ENCODE assay signal across 8 mouse cellular contexts in the genomic region with DNA sequence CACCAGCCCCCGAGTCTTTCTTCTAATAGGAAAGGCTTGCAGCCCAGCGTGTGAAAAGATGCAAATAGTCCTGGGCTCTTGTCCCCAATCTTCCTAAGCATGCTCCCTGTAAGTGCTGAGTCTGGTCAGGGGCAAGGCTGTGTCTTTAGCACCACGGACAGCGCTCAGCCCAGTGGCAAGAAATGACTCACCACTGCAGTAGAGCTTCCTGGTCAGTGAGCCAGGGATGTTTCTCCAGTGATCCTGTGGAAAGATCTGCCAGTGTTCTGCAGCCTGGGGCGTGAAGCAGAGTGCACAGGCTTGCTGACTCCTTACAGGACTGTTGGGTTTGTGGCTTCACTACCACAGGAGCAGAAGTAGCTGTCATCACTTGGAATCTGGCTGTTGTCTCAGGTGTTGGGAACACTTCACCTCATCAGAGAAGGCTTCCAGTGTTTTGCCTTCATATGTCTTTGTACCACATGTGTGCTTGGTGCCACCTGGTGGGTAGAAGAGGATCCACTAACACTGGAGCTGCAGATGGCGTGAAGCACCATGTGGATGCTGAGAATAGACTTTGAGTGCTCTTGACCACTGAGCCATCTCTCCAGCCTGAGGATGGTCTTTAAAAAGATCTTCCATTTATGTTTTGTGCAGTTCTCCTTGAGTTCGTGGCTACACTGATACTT.
DNase-seq lines count a peak whose midpoint lies in the region; ATAC-seq and TF ChIP-seq lines count a peak whose summit lies in the region.

No protein-coding gene starts in this region.

- H3K79me2 ChIP-seq in heart, adult 2 months (replicated peaks; ENCODE audit: control insufficient read depth, insufficient read depth, low read length) = no peaks in the 10 kb centered on the region

- no peak for TF ChIP-seq POLR2A in heart, adult 2 months (IDR thresholded peaks at IDR 0.05; ENCODE audit: insufficient read depth, low read depth, low read length)

- DNase-seq in heart, adult 2 months = peak; percentile 42 to 51
- DNase-seq in heart, postnatal 25 days (ENCODE audit: low spot score) = no peak
- DNase-seq in adrenal gland, adult 18-20 months (ENCODE audit: low spot score in 2 of 2) = peak; percentile 53 to 59
- DNase-seq in embryonic facial prominence, embryonic 10.5 days (ENCODE audit: low spot score) = peak; percentile 76
- peak; percentile 91 for DNase-seq in intestine, embryonic 14.5 days (ENCODE audit: low spot score)
- peak; percentile 65 to 84 for DNase-seq in left cerebral cortex, postnatal 14 days (ENCODE audit: low spot score in 2 of 2)
- peak; percentile 78 for DNase-seq in yolk sac, embryonic 10.5 days (ENCODE audit: low spot score)

- ATAC-seq in intestine, embryonic 14.5 days (replicated peaks; ENCODE audit: low FRiP score, low TSS enrichment, low read depth) = no peak
- ATAC-seq in neural tube, embryonic 13.5 days (ENCODE audit: low read depth) = peak; percentile 57; the same call in 1 of the 2 replicates

- no peaks in the 10 kb centered on the region for H3K36me3 ChIP-seq in heart, adult 2 months (ENCODE audit: control insufficient read depth, insufficient read depth, low read length)
- H3K36me3 ChIP-seq in embryonic facial prominence, embryonic 10.5 days (replicated peaks) = no peaks in the 10 kb centered on the region
- H3K36me3 ChIP-seq in intestine, embryonic 14.5 days (ENCODE audit: control insufficient read depth, insufficient read depth, low read length) = no peaks in the 10 kb centered on the region
- H3K36me3 ChIP-seq in neural tube, embryonic 13.5 days = peaks cover 16% of the 10 kb centered on the region; the same call in 1 of the 2 replicates

- TF ChIP-seq EP300 in heart, adult 2 months (IDR thresholded peaks at IDR 0.05; ENCODE audit: insufficient read depth, low read depth, low read length) = 0 out of 2 replicates have a peak, but pooled peaks have one; percentile 31

- no peaks in the 10 kb centered on the region for H3K27me3 ChIP-seq in heart, adult 2 months (ENCODE audit: control insufficient read depth, insufficient read depth, low read length)
- H3K27me3 ChIP-seq in embryonic facial prominence, embryonic 10.5 days (replicated peaks; ENCODE audit: low read depth, poor library complexity, severe bottlenecking) = no peaks in the 10 kb centered on the region
- no peaks in the 10 kb centered on the region for H3K27me3 ChIP-seq in intestine, embryonic 14.5 days (replicated peaks; ENCODE audit: control insufficient read depth, insufficient read depth, low read length)
- no peaks in the 10 kb centered on the region for H3K27me3 ChIP-seq in neural tube, embryonic 13.5 days

- H3K27ac ChIP-seq in heart, adult 2 months = no peak overlapping the region
- no peak overlapping the region for H3K27ac ChIP-seq in embryonic facial prominence, embryonic 10.5 days (replicated peaks)
- H3K27ac ChIP-seq in intestine, embryonic 14.5 days (ENCODE audit: low read depth) = no peak overlapping the region
- no peak overlapping the region for H3K27ac ChIP-seq in neural tube, embryonic 13.5 days (replicated peaks)

- H3K4me2 ChIP-seq in intestine, embryonic 14.5 days (ENCODE audit: low read length) = no peak overlapping the region
- no peak overlapping the region for H3K4me2 ChIP-seq in neural tube, embryonic 13.5 days

- peaks cover 2% of the 10 kb centered on the region; the same call in 1 of the 2 replicates for H3K4me1 ChIP-seq in heart, adult 2 months (ENCODE audit: control insufficient read depth, insufficient read depth, low read length)
- H3K4me1 ChIP-seq in embryonic facial prominence, embryonic 10.5 days = no peaks in the 10 kb centered on the region
- H3K4me1 ChIP-seq in intestine, embryonic 14.5 days (replicated peaks; ENCODE audit: control insufficient read depth, insufficient read depth, low read length) = no peaks in the 10 kb centered on the region
- H3K4me1 ChIP-seq in neural tube, embryonic 13.5 days (replicated peaks) = no peaks in the 10 kb centered on the region

- no peak overlapping the region for H3K4me3 ChIP-seq in heart, adult 2 months
- H3K4me3 ChIP-seq in embryonic facial prominence, embryonic 10.5 days = no peak overlapping the region
- no peak overlapping the region for H3K4me3 ChIP-seq in intestine, embryonic 14.5 days (ENCODE audit: low read depth, low read length)
- no peak overlapping the region for H3K4me3 ChIP-seq in neural tube, embryonic 13.5 days

- WGBS in heart, adult 2 months = 36% methylated on average over 7 of the region's 7 CpGs
- 44% methylated on average over 7 of the region's 7 CpGs for WGBS in embryonic facial prominence, embryonic 10.5 days
- 33% methylated on average over 7 of the region's 7 CpGs for WGBS in intestine, embryonic 14.5 days
- WGBS in neural tube, embryonic 13.5 days = 51% methylated on average over 7 of the region's 7 CpGs

- TF ChIP-seq CTCF in heart, adult 2 months (IDR thresholded peaks at IDR 0.05) = peak; percentile 59

- intact Hi-C loops in heart, adult 2 months (cut with DNase I) = loop anchor here (5.0 kb wide), 1 partner anchor 129 kb away; no protein-coding TSS in a partner anchor
- intact Hi-C loops in heart, postnatal 25 days (cut with DNase I) = loop anchor here (5.0 kb wide), 1 partner anchor 129 kb away; no protein-coding TSS in a partner anchor
- intact Hi-C loops in left cerebral cortex, postnatal 14 days (cut with DNase I) = loop anchor here (5.0 to 10.0 kb wide), 2 partner anchors 126 to 239 kb away; no protein-coding TSS in a partner anchor

- H3K9me3 ChIP-seq in embryonic facial prominence, embryonic 10.5 days = no peaks in the 10 kb centered on the region
- no peaks in the 10 kb centered on the region for H3K9me3 ChIP-seq in intestine, embryonic 14.5 days (ENCODE audit: control insufficient read depth, low read length)
- H3K9me3 ChIP-seq in neural tube, embryonic 13.5 days = no peaks in the 10 kb centered on the region

- no peak overlapping the region for H3K9ac ChIP-seq in heart, adult 2 months (ENCODE audit: low read depth, low read length)
- no peak overlapping the region for H3K9ac ChIP-seq in intestine, embryonic 14.5 days (ENCODE audit: low read length)
- H3K9ac ChIP-seq in neural tube, embryonic 13.5 days = no peak overlapping the region
